Mouse (Mus musculus): ENCODE measurements around the gene Ptrhd1.
"Not testable (repeated sequence)": the region's sequence is repeated elsewhere in the genome, so short reads cannot be mapped to it uniquely, and the experiment has no call there.

Gene Ptrhd1

DNA sequence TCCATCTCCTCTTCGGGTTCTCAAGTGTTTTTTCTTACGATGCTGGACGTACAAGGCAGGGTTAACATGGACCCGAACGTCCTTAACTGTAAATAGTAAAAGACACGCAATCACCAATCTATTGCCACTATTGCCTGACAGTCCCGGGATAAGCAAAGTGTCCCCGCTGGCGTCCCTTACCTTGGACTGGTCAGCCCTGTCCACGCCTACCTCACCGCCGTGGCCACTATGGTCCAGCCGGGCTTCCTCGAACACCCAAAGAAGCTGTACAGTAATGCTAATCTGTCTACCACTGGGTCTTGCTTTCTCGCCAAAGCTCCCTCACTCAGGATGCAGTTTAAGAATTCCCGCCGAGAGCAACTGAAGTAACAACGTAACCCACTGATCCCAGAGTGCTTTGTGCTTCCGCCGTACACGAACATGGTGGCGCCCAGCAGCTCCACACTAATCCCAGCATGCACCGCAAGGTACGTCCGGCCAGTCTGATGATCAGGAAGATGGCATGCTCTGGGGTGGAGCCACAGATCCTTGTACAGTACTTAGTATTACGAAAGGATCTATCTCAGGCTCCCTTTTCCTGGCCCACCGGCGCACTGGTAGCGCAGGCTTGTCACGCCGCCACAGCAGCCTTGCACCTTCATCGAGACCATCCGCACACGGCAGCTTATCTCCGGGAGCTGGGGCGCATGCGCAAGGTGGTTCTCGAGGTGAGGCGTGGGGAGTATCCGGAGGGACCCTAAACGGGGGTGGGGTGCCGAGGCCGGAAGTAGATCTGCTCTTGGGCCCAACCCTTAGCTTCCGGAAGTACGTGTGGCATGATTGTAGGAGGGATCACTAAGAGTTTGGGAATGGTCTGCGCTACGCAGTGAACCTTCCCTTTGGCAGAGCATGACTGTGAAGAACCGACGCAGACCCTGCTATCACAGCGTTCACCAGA, at the start of gene Ptrhd1, which contains the start of gene Cenpo:
Ptrhd1 (plus strand) TSS at position 456 of the 937 bp plus-strand sequence.
Cenpo (minus strand) TSS at position 723 of the 937 bp plus-strand sequence.
- peak; percentile 92 for DNase-seq

DNA sequence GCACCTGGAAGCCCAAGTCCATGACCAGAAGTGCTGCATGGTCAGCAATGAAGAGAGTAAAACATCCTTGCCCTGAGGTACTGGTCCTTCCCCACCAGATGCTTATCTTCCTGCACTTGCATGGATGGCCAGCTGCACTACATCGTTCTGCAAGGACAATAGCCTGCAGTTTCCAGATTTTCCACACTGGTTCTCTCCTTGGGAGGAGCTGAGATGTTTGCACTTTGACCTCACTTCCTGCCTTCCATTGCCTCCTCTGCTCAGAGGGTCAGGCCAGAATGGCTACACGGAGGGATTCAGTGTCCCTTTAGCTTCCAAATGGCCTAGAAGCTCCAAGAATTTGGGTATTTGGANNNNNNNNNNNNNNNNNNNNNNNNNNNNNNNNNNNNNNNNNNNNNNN, 49.2 kb upstream of the Ptrhd1 start:
- DNase-seq, result no peak

DNA sequence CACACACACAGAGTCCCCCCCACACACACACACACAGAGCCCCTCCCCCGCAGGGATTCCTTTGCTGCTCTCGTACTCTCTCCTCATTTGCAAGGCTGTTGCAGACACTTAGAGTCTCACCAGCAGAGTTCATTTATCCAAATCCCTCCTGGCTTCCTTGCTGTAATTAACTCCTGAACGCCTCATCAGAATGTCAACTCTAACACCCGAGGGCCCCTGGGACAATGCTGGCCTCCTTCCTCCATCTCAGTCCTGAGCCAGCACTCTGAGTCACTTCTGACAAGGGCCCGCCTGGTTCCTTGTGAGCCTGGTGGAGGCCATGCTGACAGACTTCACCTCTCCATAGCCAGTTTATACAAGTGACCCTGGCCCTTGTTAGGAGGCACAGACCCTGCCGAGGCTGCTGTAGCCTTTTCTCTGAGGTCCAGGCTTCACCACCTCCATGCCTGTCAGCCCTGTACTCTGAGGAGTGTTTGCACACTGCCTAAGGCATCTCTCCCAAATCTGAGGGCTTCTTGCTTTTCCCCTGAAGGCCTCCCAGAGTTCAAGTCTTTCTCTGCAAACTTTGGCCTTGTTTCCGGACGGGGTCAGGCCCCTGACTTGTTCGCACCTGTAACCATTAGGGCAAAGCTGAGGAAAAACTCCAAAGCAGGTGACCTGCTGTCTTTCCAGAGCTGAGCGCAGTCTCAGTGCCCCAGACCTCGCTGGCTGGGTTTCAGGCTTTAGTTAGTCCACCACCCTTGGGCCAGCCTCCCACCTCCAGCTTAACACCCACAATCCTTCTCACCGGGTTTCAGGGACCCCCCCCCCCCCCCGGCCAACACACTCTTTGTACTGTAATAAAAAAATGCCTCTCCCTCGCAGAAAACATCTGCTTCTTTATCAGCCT, 45.4 kb upstream of the Ptrhd1 start:
- no peak for DNase-seq

DNA sequence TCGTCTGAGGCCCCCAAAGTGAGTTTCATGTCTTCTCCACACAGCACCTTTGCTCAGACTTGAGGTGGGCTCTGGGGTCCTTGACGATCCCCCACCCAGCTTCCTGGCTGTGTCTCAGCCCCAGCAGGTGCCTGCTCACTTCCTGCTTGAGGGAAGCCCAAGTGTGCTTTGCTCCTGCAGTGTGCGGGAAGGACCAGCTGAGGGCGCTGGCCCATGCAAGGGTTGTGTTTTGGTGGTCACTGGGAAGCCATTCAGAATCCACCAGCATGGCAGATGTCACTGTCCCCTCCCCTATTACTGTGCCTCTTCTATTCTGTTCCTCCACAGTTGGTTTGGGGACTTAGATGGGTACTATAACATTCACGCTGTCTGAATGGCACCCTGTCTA, 44.8 kb upstream of the Ptrhd1 start:
- DNase-seq, result no peak

DNA sequence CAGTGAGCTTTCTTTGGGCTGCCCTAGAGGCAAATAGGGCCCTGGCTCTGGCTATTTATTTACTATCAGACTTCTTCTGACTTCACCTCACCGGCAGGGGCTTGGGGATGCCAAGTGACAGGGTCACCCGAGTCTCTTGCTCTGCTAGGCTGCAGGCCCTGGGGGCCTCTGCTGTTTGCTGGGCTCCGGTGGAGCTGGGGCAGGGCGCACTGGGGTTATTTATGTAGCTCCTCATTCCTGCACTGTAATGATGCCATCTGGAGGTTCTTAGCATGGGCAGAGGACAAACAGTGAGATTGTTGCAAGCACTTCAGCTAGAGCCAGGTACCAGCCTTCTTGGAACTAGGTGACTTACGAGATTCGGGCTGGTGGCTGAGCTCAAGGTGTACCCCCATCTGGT, 41.3 kb upstream of the Ptrhd1 start:
- DNase-seq, result no peak

DNA sequence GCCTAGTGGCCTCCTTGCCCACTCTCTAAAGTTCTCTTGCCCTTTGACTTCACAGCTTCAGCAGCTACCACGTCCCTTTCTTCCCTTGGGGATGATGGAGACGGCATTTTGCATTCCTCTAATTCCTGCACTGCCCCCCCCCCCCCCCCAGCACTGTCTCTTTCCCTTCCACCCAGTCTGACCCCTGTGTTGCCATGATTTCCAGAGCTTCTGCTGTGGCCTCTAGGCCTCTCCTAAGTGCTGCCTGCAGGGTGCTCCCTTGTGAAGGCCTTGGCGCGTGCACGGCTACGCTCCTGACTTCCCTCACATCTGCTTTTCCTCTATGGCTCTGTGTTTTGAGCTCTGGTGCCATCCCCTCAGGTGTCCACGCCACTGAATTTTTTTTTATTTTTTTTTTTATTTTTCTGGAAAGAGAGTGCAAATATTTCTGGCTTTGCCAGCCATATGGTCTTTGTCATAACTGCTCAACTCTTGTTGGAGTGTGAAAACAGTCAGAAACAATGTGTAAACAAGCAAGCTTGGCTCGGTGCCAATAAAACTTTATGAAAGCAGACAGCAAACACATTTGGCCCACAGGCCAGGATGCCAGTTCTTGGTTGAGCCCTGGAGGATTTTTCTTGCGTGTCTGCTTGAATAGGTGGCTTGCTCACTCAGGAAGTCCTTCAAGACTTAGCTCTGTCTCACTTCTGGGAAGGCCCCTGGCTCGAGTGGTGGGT, 40.6 kb upstream of the Ptrhd1 start:
- no peak for DNase-seq

DNA sequence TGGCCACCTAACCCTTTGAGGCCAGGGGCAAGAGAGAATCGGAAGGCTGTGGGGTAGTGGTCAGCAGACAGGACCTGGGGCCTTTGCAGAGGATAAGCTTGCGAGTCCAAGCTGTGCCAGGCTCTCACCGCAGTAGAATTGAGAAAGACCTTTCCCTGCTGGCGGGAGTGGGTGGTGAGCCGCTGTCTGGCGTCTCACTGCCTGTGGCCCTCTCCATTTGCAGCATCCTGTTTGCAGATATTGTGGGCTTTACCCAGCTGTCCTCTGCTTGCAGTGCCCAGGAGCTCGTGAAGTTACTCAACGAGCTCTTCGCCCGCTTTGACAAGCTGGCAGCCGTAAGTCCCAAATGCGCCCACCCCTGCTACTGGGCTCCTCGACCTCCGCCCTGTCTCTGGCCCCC, 39.2 kb upstream of the Ptrhd1 start:
- no peak for DNase-seq

DNA sequence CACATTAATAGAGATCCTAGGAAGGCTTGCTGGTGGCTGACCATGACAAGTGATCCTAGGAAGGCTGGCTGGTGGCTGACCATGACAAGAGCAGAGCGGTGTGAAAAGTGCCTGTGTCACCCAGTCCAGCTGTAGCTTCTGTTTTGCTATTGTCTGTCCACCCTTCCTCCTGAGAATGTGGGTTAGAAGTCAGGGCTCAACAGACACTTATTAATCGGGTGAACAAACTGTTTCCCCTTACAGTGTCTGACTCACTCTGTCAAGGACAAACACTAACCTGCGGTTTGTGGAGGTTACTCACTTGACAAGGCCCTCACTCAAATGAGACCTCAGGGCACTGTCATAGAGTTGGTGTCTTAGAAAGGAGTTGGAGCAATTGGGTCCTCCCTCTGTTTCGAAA, 35.1 kb upstream of the Ptrhd1 start:
- no peak for DNase-seq

DNA sequence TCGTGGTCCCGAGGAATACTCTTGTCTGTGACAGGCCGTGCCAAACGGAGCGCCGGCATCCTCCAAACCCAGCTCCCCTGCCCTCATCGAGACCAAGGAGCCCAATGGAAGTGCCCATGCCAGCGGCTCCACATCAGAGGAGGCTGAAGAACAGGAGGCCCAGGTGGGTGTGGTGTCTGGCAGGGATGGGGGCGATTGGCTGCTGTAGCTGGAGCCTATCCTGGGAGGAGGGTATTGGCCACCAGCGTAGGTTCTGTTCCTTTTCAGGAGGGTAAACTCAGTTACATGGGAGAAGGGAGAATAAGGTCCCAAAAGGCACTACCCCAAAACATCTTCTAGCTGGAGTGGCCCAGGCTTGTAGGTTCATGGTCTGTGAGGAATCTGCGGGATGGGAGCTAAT, 34.6 kb upstream of the Ptrhd1 start:
- DNase-seq, result no peak

DNA sequence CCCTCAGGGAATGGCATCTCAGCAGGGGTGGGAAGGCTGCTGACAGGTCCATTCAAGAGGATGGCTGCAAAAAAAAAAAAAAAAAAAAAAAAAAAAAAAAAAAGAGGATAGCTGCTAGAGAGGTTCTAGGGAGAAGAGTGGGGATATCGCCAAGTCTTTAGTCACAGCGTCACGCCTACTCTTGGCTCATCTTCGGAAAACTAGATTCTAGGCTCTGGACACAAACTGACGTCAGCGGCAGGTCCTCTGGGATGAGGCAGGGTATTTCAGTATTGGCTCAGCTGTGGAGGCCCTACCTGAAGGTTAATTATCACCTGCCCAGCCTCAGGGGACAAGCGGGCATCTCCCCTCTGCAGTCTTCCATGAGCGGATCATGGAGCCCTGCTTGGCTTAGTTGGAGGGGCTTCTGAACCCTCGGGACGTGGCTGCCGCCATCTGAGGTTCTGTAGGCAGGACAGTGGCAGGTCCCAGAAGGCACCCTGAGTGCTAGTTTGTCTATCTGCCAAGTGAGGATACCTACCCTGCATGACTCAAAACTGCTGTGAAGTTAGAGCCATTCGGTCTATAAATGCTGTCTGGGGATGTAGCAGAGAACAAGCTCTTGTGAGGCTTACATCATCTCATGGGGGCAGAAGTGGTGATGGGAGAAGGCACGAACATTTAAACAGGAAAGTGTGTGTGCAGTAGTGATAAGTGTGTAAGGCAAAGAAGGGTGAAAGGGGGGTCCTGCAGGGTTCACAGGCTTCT, 32.2 kb upstream of the Ptrhd1 start:
- DNase-seq, result no peak

DNA sequence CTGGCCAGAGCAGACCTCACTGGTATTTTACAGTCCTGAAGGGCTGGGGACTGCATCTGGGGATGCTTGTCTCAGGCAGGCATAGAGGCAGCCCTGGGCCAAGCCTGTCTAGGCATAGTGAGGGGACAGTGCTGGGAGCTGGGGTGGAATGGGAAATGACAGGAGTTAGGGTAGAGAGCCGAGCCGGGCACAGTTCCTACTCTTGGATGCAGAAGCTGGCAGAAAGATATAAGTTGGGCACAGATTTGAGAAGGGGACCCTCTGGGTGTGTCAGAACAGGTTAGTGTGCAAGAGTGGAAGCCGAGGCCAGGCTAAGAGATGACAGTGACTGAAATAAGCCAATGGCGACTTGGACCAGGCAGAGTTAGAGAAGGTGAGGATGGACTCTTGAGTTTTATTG, 31.6 kb upstream of the Ptrhd1 start:
- no peak for DNase-seq

DNA sequence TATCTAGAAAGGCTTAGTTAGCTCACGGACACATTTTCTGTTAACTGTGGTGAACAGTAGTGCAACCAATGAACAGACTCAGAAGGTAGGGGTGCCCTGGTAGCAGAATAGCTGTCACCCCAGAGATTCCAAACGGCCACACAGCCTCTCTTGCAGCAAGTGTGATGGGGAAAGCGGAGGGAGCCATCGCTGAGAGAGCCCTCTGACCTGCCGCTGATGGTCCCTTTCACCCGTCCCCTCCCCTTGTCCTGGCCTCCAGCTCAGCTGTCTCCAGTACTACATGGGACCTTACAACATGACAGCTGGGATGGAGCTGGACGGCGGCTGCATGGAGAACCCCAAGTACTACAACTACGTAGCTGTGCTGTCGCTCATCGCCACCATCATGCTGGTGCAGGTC, 27.7 kb upstream of the Ptrhd1 start:
- DNase-seq, result no peak

DNA sequence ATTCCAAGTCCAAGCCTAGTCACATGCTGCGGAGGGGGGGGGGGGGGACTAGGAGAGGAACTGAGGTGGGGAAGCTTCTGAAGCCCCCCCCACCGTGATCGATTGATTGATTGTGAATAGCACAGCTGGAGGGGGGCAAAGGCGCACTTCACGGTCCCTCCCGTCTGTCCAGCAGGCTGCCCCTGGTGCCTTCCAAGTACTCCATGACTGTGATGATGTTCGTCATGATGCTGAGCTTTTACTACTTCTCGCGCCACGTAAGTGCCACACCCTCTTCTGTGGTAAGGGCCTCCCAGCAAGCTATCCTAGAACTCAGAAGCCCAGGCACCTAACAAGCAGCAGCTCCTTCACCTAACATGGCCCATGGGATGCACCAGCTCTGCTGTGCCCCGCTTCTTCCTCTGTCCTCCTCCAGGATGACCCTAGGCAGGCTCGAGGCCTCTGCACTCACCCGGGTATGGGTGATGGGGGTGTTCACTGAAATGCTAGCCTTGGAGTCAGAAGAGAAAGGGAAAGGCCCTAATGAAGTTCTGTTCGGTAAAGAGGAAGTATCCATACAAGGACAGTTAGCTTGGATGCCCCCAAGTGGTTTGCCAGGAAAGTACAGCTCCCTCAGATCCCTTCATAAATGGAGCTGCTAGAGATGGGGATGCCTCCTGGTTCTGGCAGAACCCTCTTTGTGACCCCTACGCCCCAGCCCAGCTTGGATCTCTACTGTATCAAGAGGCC, 25.3 kb upstream of the Ptrhd1 start:
- DNase-seq, result peak; percentile 60

DNA sequence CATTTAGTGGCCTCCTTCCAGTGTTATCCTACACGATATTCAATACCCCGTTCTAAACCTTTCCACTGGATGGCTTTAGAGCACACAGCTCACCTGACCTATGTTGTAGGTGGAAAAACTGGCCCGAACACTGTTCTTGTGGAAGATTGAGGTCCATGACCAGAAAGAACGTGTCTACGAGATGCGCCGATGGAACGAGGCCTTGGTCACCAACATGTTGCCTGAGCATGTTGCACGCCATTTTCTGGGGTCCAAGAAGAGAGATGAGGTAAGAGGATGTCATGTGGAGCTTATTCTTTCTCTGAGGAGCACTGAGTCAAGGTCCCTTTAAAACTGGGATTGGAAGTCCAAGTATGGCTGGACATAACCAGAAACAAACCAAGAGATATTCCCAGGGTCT, 24.6 kb upstream of the Ptrhd1 start:
- peak; percentile 1 for DNase-seq

DNA sequence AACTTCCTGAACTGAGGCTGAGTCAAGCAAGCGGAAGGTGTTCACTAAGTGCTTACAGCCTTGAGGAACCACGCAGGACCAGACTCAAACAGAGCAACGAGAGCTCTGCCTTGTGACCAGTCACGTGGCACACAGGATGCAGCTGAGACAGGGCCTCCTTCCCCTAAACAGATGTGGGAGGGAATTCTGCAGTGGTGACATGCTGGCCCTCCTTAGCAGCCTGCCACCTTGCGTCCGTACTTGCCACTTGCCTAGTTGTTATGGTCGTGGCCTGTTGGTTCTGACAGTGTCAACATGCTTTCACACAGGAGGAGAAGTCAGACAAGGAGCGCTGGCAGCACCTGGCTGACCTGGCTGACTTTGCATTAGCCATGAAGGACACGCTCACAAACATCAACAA, 22.7 kb upstream of the Ptrhd1 start:
- DNase-seq, result no peak

DNA sequence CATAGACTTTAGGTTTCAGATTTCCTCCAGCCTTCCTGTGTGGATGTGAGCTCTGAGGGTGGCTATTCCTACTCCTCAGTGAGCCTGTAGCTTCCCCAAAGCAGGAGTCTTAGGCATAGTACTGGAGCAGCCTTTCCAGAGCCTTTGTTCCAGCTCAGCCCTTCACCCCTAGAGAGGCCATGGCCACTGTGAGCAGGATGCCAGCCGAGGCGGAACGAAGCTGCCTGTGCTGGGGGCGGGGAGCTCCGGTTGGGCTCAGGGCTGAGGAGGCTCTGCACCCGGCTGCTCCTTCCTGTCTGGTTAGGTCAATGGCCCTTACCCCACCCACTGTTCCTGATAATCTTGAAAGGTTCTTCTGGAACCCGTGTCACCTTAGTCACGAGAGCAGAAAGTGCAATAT, 20.9 kb upstream of the Ptrhd1 start:
- no peak for DNase-seq

DNA sequence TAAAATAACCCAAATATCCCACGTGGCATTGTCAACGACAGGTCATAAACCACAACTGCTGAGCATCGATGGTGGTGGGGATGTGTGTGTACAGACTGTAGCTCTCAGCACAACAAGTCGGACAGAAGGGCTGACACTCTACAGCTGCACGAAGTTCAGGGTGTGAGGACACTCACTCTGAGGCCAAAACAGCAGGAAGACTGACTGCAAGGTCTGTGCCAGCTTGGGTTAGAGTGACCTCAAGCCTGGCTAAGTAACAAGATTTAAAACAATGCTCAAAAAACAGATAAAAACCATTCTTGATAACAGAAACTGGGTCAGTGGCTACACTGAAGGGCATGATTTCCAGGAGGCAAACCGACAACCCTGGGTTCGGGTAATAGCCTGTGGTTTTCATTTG, 3.7 kb upstream of the Ptrhd1 start:
- no peak for DNase-seq

DNA sequence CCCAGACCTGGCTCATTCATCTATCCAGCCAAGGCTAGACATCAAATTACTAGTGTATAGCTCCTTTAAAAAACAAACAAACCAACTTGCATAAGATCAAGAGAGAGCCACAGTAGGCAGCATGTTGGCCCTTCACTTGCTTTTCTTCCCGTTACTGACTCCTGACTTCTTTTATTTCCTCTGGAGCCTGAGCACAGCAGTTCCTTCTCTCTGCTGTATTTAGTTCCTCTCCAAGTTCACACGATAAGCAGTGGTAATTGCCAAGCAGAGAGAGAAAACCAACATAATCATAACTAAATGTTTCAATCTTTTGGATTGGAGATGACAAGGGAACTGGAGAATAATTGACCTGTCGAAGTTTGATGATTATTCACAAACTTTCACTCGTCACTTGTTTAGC, 1.1 kb upstream of the Ptrhd1 start:
- DNase-seq, result no peak

DNA sequence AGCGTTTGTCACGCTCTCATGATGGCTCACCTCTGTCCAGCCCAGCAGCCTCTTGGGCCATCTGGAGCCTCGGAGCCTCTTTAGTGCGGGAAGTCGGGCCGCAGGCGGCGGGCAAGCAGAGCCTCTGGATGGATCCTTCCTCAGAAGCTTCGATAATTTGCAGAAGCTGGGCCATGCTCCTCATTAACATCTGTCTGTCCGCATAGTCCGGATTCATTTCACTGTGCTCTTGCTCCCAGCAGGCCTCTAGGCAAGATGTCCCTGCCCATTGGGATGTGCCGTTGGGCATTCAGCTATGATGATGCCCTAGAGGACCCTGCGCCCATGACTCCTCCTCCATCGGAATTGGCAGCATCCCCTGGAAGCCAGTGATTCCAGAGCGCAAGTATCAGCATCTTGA, 3.7 kb downstream of the Ptrhd1 start:
- DNase-seq, result no peak

DNA sequence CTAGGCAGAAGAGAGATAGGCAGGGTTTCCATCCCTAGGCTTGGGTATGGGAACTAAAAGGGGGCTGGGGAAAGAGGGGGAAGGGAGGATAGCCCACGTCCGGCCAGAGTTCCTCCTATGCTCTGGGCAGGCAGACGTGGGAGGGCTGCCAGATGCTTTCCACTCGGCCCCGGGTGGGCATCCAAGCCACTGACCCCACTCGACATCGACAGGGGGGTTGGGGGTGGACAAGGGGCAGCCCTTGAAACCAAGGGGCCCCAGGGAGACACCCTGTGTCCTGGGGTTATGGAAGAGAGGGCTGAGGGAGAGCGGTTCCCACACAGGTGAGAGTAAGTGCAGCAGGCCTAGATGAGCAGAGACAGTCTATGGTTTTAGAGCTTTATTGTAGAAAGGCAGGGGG, 6.5 kb downstream of the Ptrhd1 start:
- not testable (repeated sequence) for DNase-seq

DNA sequence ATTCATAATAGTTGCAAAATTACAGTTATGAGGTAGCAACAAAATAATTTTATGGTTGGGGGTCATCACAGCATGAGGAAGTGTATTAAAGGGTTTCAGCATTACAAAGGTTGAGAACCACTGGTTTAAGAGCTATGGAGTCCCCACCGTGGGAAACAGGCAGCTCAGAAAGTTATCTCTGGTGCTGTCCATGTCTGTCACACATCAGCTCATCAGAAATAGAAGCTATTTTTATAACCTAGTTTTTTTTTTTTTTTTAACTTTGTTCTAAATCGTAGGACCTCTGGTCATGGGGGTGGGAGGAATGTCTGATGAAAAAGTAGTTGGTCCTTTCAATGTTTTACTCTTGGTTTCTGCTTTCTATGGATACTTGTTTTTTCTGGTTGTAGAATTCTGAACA, 10.0 kb downstream of the Ptrhd1 start:
- DNase-seq, result no peak

DNA sequence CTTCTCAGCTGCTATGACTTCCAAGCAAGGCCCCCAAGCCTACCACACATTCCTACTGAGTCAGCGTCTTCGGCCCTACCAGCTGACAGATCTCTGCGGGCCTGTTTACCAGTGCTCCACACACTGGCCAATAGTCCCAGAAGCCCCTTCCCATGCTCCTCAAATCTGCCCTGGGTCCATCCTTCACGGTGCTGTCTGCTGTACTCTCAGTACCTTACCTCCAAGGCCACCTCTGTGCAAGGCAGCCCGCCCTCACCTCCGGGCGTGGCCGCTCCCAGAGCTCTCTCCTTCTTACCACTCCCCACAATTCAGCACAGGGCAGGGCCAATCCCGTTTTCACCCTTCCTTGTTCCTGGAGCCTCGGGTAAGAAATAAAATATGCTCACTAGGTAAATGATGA, 11.9 kb downstream of the Ptrhd1 start:
- DNase-seq, result no peak

Measured in right cerebral cortex, postnatal 4 days (tissue).